Mouse (Mus musculus): Measurements from ENCODE around the gene Panx2. TPM values are rescaled to one million over a fixed set of nuclear protein-coding genes. Genes with fewer than 3 reads are reported as not detected.

Panx2 gene
- polyA plus RNA-seq, 1 experiment from 2014 or later, result 11.9 TPM

GRCm38 (mm10) chr15:89060811-89061460 is 1.4 kb downstream of the Panx2 start:
- no peaks in the 10 kb centered on the region for H3K9me3 ChIP-seq (ENCODE audit: control insufficient read depth, low read length)
- no peak for ATAC-seq
- peaks cover 9% of the 10 kb centered on the region for H3K27me3 ChIP-seq (replicated peaks; ENCODE audit: control insufficient read depth, insufficient read depth, low read length)
- peak overlapping the region; percentile 81 for H3K27ac ChIP-seq (ENCODE audit: low read depth, low read length)
- no peaks in the 10 kb centered on the region for H3K36me3 ChIP-seq (ENCODE audit: control insufficient read depth, insufficient read depth, low read length)
- peak overlapping the region; percentile 88 for H3K9ac ChIP-seq (ENCODE audit: low read depth, low read length)
- peak overlapping the region; percentile 74 for H3K4me3 ChIP-seq (ENCODE audit: low read length)
- peak overlapping the region; percentile 81 for H3K4me2 ChIP-seq (ENCODE audit: low read length)
- WGBS, result 87% methylated on average over 12 of the region's 12 CpGs
- peaks cover 15% of the 10 kb centered on the region for H3K4me1 ChIP-seq (ENCODE audit: control insufficient read depth, insufficient read depth, low read depth, low read length)

GRCm38 (mm10) chr15:89061761-89062517 is 2.4 kb downstream of the Panx2 start:
- Histone ChIP-seq H3K4me1 (ENCODE audit: control insufficient read depth, insufficient read depth, low read depth, low read length) (peaks cover 15% of the 10 kb centered on the region), H3K27me3 (replicated peaks; ENCODE audit: control insufficient read depth, insufficient read depth, low read length) (peaks cover 12% of the 10 kb centered on the region), H3K9ac (ENCODE audit: low read depth, low read length) (no peak overlapping the region), H3K4me2 (ENCODE audit: low read length) (no peak overlapping the region), H3K4me3 (ENCODE audit: low read length) (no peak overlapping the region), H3K27ac (ENCODE audit: low read depth, low read length) (no peak overlapping the region), H3K9me3 (ENCODE audit: control insufficient read depth, low read length) (no peaks in the 10 kb centered on the region), H3K36me3 (ENCODE audit: control insufficient read depth, insufficient read depth, low read length) (no peaks in the 10 kb centered on the region)
- no peak for ATAC-seq
- 92% methylated on average over 6 of the region's 6 CpGs for WGBS

GRCm38 (mm10) chr15:89062518-89062910 is 3.0 kb downstream of the Panx2 start:
- H3K27me3 ChIP-seq (replicated peaks; ENCODE audit: control insufficient read depth, insufficient read depth, low read length), result peaks cover 12% of the 10 kb centered on the region
- WGBS, result 91% methylated on average over 5 of the region's 5 CpGs
- H3K9me3 ChIP-seq (ENCODE audit: control insufficient read depth, low read length), result no peaks in the 10 kb centered on the region
- H3K9ac ChIP-seq (ENCODE audit: low read depth, low read length), result no peak overlapping the region
- H3K27ac ChIP-seq (ENCODE audit: low read depth, low read length), result no peak overlapping the region
- H3K4me2 ChIP-seq (ENCODE audit: low read length), result no peak overlapping the region
- peaks cover 15% of the 10 kb centered on the region for H3K4me1 ChIP-seq (ENCODE audit: control insufficient read depth, insufficient read depth, low read depth, low read length)
- no peak overlapping the region for H3K4me3 ChIP-seq (ENCODE audit: low read length)
- ATAC-seq, result no peak
- no peaks in the 10 kb centered on the region for H3K36me3 ChIP-seq (ENCODE audit: control insufficient read depth, insufficient read depth, low read length)

- Histone ChIP-seq H3K36me3 (ENCODE audit: control insufficient read depth, insufficient read depth, low read length) (peaks cover 4% of the 10 kb centered on the region; the same call in 1 of the 2 replicates), H3K9me3 (ENCODE audit: control insufficient read depth, low read length) (no peaks in the 10 kb centered on the region), H3K27ac (ENCODE audit: low read depth, low read length) (no peak overlapping the region), H3K4me2 (ENCODE audit: low read length) (no peak overlapping the region), H3K4me3 (ENCODE audit: low read length) (no peak overlapping the region), H3K4me1 (ENCODE audit: control insufficient read depth, insufficient read depth, low read depth, low read length) (peaks cover 15% of the 10 kb centered on the region), H3K9ac (ENCODE audit: low read depth, low read length) (no peak overlapping the region), H3K27me3 (replicated peaks; ENCODE audit: control insufficient read depth, insufficient read depth, low read length) (peaks cover 12% of the 10 kb centered on the region)
- no peak for ATAC-seq
- WGBS, result 84% methylated on average over 7 of the region's 7 CpGs
These were observed 3.5 kb downstream of the Panx2 start for GRCm38 (mm10) chr15:89063001-89063400.

GRCm38 (mm10) chr15:89063536-89063935 is 4.0 kb downstream of the Panx2 start:
- peaks cover 15% of the 10 kb centered on the region for H3K4me1 ChIP-seq (ENCODE audit: control insufficient read depth, insufficient read depth, low read depth, low read length)
- no peak overlapping the region for H3K27ac ChIP-seq (ENCODE audit: low read depth, low read length)
- H3K4me3 ChIP-seq (ENCODE audit: low read length), result no peak overlapping the region
- WGBS, result 72% methylated on average over 6 of the region's 6 CpGs
- no peak overlapping the region for H3K9ac ChIP-seq (ENCODE audit: low read depth, low read length)
- no peak for ATAC-seq
- H3K27me3 ChIP-seq (replicated peaks; ENCODE audit: control insufficient read depth, insufficient read depth, low read length), result peaks cover 16% of the 10 kb centered on the region
- H3K4me2 ChIP-seq (ENCODE audit: low read length), result no peak overlapping the region
- H3K9me3 ChIP-seq (ENCODE audit: control insufficient read depth, low read length), result no peaks in the 10 kb centered on the region
- peaks cover 7% of the 10 kb centered on the region; the same call in 1 of the 2 replicates for H3K36me3 ChIP-seq (ENCODE audit: control insufficient read depth, insufficient read depth, low read length)

GRCm38 (mm10) chr15:89064891-89065290 is 5.4 kb downstream of the Panx2 start:
- Histone ChIP-seq H3K36me3 (ENCODE audit: control insufficient read depth, insufficient read depth, low read length) (peaks cover 9% of the 10 kb centered on the region; the same call in 1 of the 2 replicates), H3K4me3 (ENCODE audit: low read length) (no peak overlapping the region), H3K27me3 (replicated peaks; ENCODE audit: control insufficient read depth, insufficient read depth, low read length) (peaks cover 17% of the 10 kb centered on the region), H3K27ac (ENCODE audit: low read depth, low read length) (no peak overlapping the region), H3K9me3 (ENCODE audit: control insufficient read depth, low read length) (no peaks in the 10 kb centered on the region), H3K4me1 (ENCODE audit: control insufficient read depth, insufficient read depth, low read depth, low read length) (peaks cover 11% of the 10 kb centered on the region), H3K4me2 (ENCODE audit: low read length) (no peak overlapping the region), H3K9ac (ENCODE audit: low read depth, low read length) (no peak overlapping the region)
- ATAC-seq, result no peak
- WGBS, result 99% methylated on average over 5 of the region's 5 CpGs

GRCm38 (mm10) chr15:89067609-89068008 is 8.1 kb downstream of the Panx2 start:
- ATAC-seq, result no peak
- 36% methylated on average over 35 of the region's 35 CpGs for WGBS
- H3K4me1 ChIP-seq (ENCODE audit: control insufficient read depth, insufficient read depth, low read depth, low read length), result no peaks in the 10 kb centered on the region
- H3K27me3 ChIP-seq (replicated peaks; ENCODE audit: control insufficient read depth, insufficient read depth, low read length), result peaks cover 17% of the 10 kb centered on the region
- no peak overlapping the region for H3K4me2 ChIP-seq (ENCODE audit: low read length)
- no peak overlapping the region for H3K9ac ChIP-seq (ENCODE audit: low read depth, low read length)
- no peaks in the 10 kb centered on the region for H3K9me3 ChIP-seq (ENCODE audit: control insufficient read depth, low read length)
- H3K27ac ChIP-seq (ENCODE audit: low read depth, low read length), result no peak overlapping the region
- peaks cover 13% of the 10 kb centered on the region; the same call in 1 of the 2 replicates for H3K36me3 ChIP-seq (ENCODE audit: control insufficient read depth, insufficient read depth, low read length)
- no peak overlapping the region for H3K4me3 ChIP-seq (ENCODE audit: low read length)

GRCm38 (mm10) chr15:89068226-89068625 is 8.7 kb downstream of the Panx2 start:
- Histone ChIP-seq H3K4me2 (ENCODE audit: low read length) (no peak overlapping the region), H3K9ac (ENCODE audit: low read depth, low read length) (no peak overlapping the region), H3K27ac (ENCODE audit: low read depth, low read length) (no peak overlapping the region), H3K36me3 (ENCODE audit: control insufficient read depth, insufficient read depth, low read length) (peaks cover 13% of the 10 kb centered on the region; the same call in 1 of the 2 replicates), H3K9me3 (ENCODE audit: control insufficient read depth, low read length) (no peaks in the 10 kb centered on the region), H3K27me3 (replicated peaks; ENCODE audit: control insufficient read depth, insufficient read depth, low read length) (peaks cover 17% of the 10 kb centered on the region), H3K4me3 (ENCODE audit: low read length) (no peak overlapping the region), H3K4me1 (ENCODE audit: control insufficient read depth, insufficient read depth, low read depth, low read length) (no peaks in the 10 kb centered on the region)
- ATAC-seq, result no peak
- 50% methylated on average over 26 of the region's 26 CpGs for WGBS

- Histone ChIP-seq H3K27me3 (replicated peaks; ENCODE audit: control insufficient read depth, insufficient read depth, low read length) (peaks cover 17% of the 10 kb centered on the region), H3K9me3 (ENCODE audit: control insufficient read depth, low read length) (no peaks in the 10 kb centered on the region), H3K9ac (ENCODE audit: low read depth, low read length) (no peak overlapping the region), H3K4me3 (ENCODE audit: low read length) (no peak overlapping the region), H3K36me3 (ENCODE audit: control insufficient read depth, insufficient read depth, low read length) (peaks cover 13% of the 10 kb centered on the region; the same call in 1 of the 2 replicates), H3K4me1 (ENCODE audit: control insufficient read depth, insufficient read depth, low read depth, low read length) (no peaks in the 10 kb centered on the region; the same call in 1 of the 2 replicates), H3K4me2 (ENCODE audit: low read length) (no peak overlapping the region), H3K27ac (ENCODE audit: low read depth, low read length) (no peak overlapping the region)
- 82% methylated on average over 19 of the region's 19 CpGs for WGBS
- no peak for ATAC-seq
These were observed 9.9 kb downstream of the Panx2 start for GRCm38 (mm10) chr15:89069336-89069840.
